Mouse (Mus musculus): Measurements from ENCODE around the gene Mmp24. TPM values are rescaled to one million over a fixed set of nuclear protein-coding genes. Genes with fewer than 3 reads are reported as not detected.

The Mmp24 gene
- polyA plus RNA-seq, 1 experiment, result 0.08 TPM

GRCm38 (mm10) chr2:155861581-155861980 is 86.4 kb downstream of the Mmp24 start:
- H3K27me3 ChIP-seq (ENCODE audit: control insufficient read depth, insufficient read depth, low read length), result no peaks in the 10 kb centered on the region
- H3K27ac ChIP-seq (ENCODE audit: control insufficient read depth, insufficient read depth, low read length), result no peak overlapping the region
- H3K36me3 ChIP-seq (ENCODE audit: control insufficient read depth, insufficient read depth, low read length), result no peaks in the 10 kb centered on the region
- TF ChIP-seq CTCF (IDR thresholded peaks at IDR 0.05; ENCODE audit: borderline replicate concordance, control insufficient read depth, extremely low read depth, insufficient read depth, low read length, poor library complexity), result no peak
- no peak for TF ChIP-seq POLR2A (IDR thresholded peaks at IDR 0.05; ENCODE audit: control insufficient read depth, extremely low read depth, insufficient read depth, low read length, poor library complexity)
- DNase-seq, result no peak
- H3K4me3 ChIP-seq (ENCODE audit: control insufficient read depth, insufficient read depth, low read length), result no peak overlapping the region
- no peaks in the 10 kb centered on the region for H3K4me1 ChIP-seq (replicated peaks; ENCODE audit: control insufficient read depth, insufficient read depth, low read length)
- WGBS, result 98% methylated on average over 6 of the region's 6 CpGs

- Histone ChIP-seq H3K36me3 (ENCODE audit: control insufficient read depth, insufficient read depth, low read length) (no peaks in the 10 kb centered on the region; the same call in 1 of the 2 replicates), H3K4me1 (replicated peaks; ENCODE audit: control insufficient read depth, insufficient read depth, low read length) (no peaks in the 10 kb centered on the region), H3K4me3 (ENCODE audit: control insufficient read depth, insufficient read depth, low read length) (no peak overlapping the region), H3K27ac (ENCODE audit: control insufficient read depth, insufficient read depth, low read length) (no peak overlapping the region), H3K27me3 (ENCODE audit: control insufficient read depth, insufficient read depth, low read length) (no peaks in the 10 kb centered on the region)
- no peak for DNase-seq
- 97% methylated on average over 13 of the region's 13 CpGs for WGBS
- TF ChIP-seq CTCF (IDR thresholded peaks at IDR 0.05; ENCODE audit: borderline replicate concordance, control insufficient read depth, extremely low read depth, insufficient read depth, low read length, poor library complexity) (no peak), POLR2A (IDR thresholded peaks at IDR 0.05; ENCODE audit: control insufficient read depth, extremely low read depth, insufficient read depth, low read length, poor library complexity) (no peak)
Observed at GRCm38 (mm10) chr2:155862573-155863300, 87.6 kb downstream of the Mmp24 start.

- H3K4me3 ChIP-seq (ENCODE audit: control insufficient read depth, insufficient read depth, low read length), result no peak overlapping the region
- 95% methylated on average over 11 of the region's 11 CpGs for WGBS
- no peak overlapping the region for H3K27ac ChIP-seq (ENCODE audit: control insufficient read depth, insufficient read depth, low read length)
- no peaks in the 10 kb centered on the region for H3K27me3 ChIP-seq (ENCODE audit: control insufficient read depth, insufficient read depth, low read length)
- no peaks in the 10 kb centered on the region; the same call in 1 of the 2 replicates for H3K36me3 ChIP-seq (ENCODE audit: control insufficient read depth, insufficient read depth, low read length)
- TF ChIP-seq CTCF (IDR thresholded peaks at IDR 0.05; ENCODE audit: borderline replicate concordance, control insufficient read depth, extremely low read depth, insufficient read depth, low read length, poor library complexity), result no peak
- no peak for TF ChIP-seq POLR2A (IDR thresholded peaks at IDR 0.05; ENCODE audit: control insufficient read depth, extremely low read depth, insufficient read depth, low read length, poor library complexity)
- DNase-seq, result no peak
- H3K4me1 ChIP-seq (replicated peaks; ENCODE audit: control insufficient read depth, insufficient read depth, low read length), result no peaks in the 10 kb centered on the region
Observed at GRCm38 (mm10) chr2:155863301-155863867, 88.2 kb downstream of the Mmp24 start.

Other genes with a start within 250 kb of the Mmp24 start
- gene Gss, start 182.5 kb upstream of the Mmp24 start, polyA plus RNA-seq (2012; rRNA removed), result 20.6 and 23.2 TPM in 2 replicates
- gene Myh7b, start 164.1 kb upstream of the Mmp24 start, polyA plus RNA-seq (2012; rRNA removed), result 0.09 and 1.0 TPM in 2 replicates
- 489 and 518 TPM in 2 replicates for gene Trpc4ap, start 83.0 kb upstream of the Mmp24 start, polyA plus RNA-seq (2012; rRNA removed)
- gene Edem2, start 45.9 kb upstream of the Mmp24 start, polyA plus RNA-seq (2012; rRNA removed), result 55.8 and 58.6 TPM in 2 replicates
- gene Gm17581, start 39.5 kb upstream of the Mmp24 start, polyA plus RNA-seq (2012; rRNA removed), result not detected in 2 replicates
- 3.7 and 4.7 TPM in 2 replicates for gene Procr, start 24.2 kb upstream of the Mmp24 start, polyA plus RNA-seq (2012; rRNA removed)
- 37.5 and 40.3 TPM in 2 replicates for gene BC029722, start 44.1 kb downstream of the Mmp24 start, polyA plus RNA-seq (2012; rRNA removed)
- 169 and 174 TPM in 2 replicates for gene Eif6, start 51.6 kb downstream of the Mmp24 start, polyA plus RNA-seq (2012; rRNA removed)
- 0.08 and 0.14 TPM in 2 replicates for gene Fam83c, start 59.5 kb downstream of the Mmp24 start, polyA plus RNA-seq (2012; rRNA removed)
- gene Uqcc1, start 155.0 kb downstream of the Mmp24 start, polyA plus RNA-seq (2012; rRNA removed), result 26.5 and 30.0 TPM in 2 replicates
- gene Gm15557, start 165.4 kb downstream of the Mmp24 start, polyA plus RNA-seq (2012; rRNA removed), result not detected in 2 replicates
- 0.23 and 0.31 TPM in 2 replicates for gene Gdf5, start 170.0 kb downstream of the Mmp24 start, polyA plus RNA-seq (2012; rRNA removed)
- gene Cep250, start 181.1 kb downstream of the Mmp24 start, polyA plus RNA-seq (2012; rRNA removed), result 31.6 and 36.7 TPM in 2 replicates
- gene 6430550D23Rik, start 232.6 kb downstream of the Mmp24 start, polyA plus RNA-seq (2012; rRNA removed), result 3.8 and 4.2 TPM in 2 replicates
- 273 and 293 TPM in 2 replicates for gene Ergic3, start 232.7 kb downstream of the Mmp24 start, polyA plus RNA-seq (2012; rRNA removed)